Mouse (Mus musculus) limb, embryonic 14.5 days (tissue): ENCODE measurements around the gene Sdk1. TPM values are rescaled to one million over a fixed set of nuclear protein-coding genes. Genes with fewer than 3 reads are reported as not detected.

Experiments used
- ATAC-seq: fragments of 200-750 bp; cut with Nextera tagmentation; 2 replicates; pipeline ENCODE4 v1.8.0; 2017; ENCODE audit warnings: low read depth, moderate number of reproducible peaks, moderate TSS enrichment; ENCODE audit not compliant: low FRiP score
- DNase-seq: peaks from one replicate; pipeline ENCODE4 v3.0.0-alpha.2; 2015; ENCODE audit warnings: low spot score
- H3K27ac ChIP-seq: fragments of 300-500 bp; sonication (generic); replicated peaks from 2 replicates; pipeline ENCODE4 v1.5.1; 2014; ENCODE audit warnings: low read depth, mild to moderate bottlenecking, low read length, moderate library complexity, mixed read lengths
- H3K27me3 ChIP-seq: fragments of 300-500 bp; sonication (generic); 2 replicates; pipeline ENCODE4 v1.6.1; 2014; ENCODE audit warnings: low read length, mixed read lengths; ENCODE audit not compliant: control insufficient read depth, insufficient read depth
- H3K36me3 ChIP-seq: fragments of 300-500 bp; sonication (generic); 2 replicates; pipeline ENCODE4 v1.6.1; 2014; ENCODE audit warnings: mild to moderate bottlenecking, low read length, moderate library complexity, mixed read lengths; ENCODE audit not compliant: control insufficient read depth, insufficient read depth
- H3K4me1 ChIP-seq: fragments of 300-500 bp; sonication (generic); 2 replicates; pipeline ENCODE4 v1.6.1; 2014; ENCODE audit warnings: antibody characterized with exemption, low read length, mixed read lengths; ENCODE audit not compliant: control insufficient read depth, insufficient read depth
- H3K4me2 ChIP-seq: fragments of 300-500 bp; sonication (generic); replicated peaks from 2 replicates; pipeline ENCODE4 v1.6.1; 2014; ENCODE audit warnings: low read depth, mild to moderate bottlenecking, low read length, moderate library complexity; ENCODE audit not compliant: severe bottlenecking
- H3K4me3 ChIP-seq: fragments of 300-500 bp; sonication (generic); replicated peaks from 2 replicates; pipeline ENCODE4 v1.5.1; 2014; ENCODE audit warnings: low read length
- H3K9ac ChIP-seq: fragments of 300-500 bp; sonication (generic); 2 replicates; pipeline ENCODE4 v1.6.1; 2014; ENCODE audit warnings: mild to moderate bottlenecking, low read depth, low read length, moderate library complexity; ENCODE audit not compliant: severe bottlenecking
- H3K9me3 ChIP-seq: fragments of 300-500 bp; sonication (generic); 2 replicates; pipeline ENCODE4 v1.6.1; 2016; ENCODE audit warnings: low read length; ENCODE audit not compliant: control insufficient read depth
- POLR2A ChIP-seq: fragments of 200-500 bp; IDR thresholded peaks from 2 replicates; pipeline ENCODE4 v1.8.0; 2012; ENCODE audit warnings: inconsistent platforms, mild to moderate bottlenecking, moderate library complexity, borderline replicate concordance; ENCODE audit not compliant: insufficient read depth, insufficient read length; ENCODE audit errors: extremely low read depth
- WGBS: fragments of 180-500 bp; shearing (Covaris S2); extraction: QIAGEN DNeasy Blood & Tissue Kit; methylation state at CpG from one replicate; pipeline ENCODE4 v1.1.7; 2014; 5-methylcytosine and 5-hydroxymethylcytosine counted together
- polyA plus RNA-seq, 2 experiments: library from polyadenylated mRNA; depleted of rRNA in 1 of 2; stranded (reverse) in 1 of 2; unstranded in 1 of 2; fragments of >200 nt; fragmentation: Nextera tagmentation in 1 of 2; extraction: Ambion mirVana in 1 of 2; gene quantifications; 2 replicates each; pipeline versions ENCODE4 v1.2.1 to v1.2.3; 2012 to 2014

Gene Sdk1
- polyA plus RNA-seq, 2 experiments = 2.8 to 7.2 TPM

GRCm38 (mm10) chr5:142010189-142010588, 768.9 kb downstream of the Sdk1 start:
- Histone ChIP-seq H3K4me2 (no peak overlapping the region), H3K4me1 (peaks cover 10% of the 10 kb centered on the region), H3K27me3 (no peaks in the 10 kb centered on the region), H3K27ac (no peak overlapping the region), H3K36me3 (no peaks in the 10 kb centered on the region), H3K9ac (0 out of 2 replicates have a peak overlapping the region, but pooled peaks have one; percentile 16), H3K9me3 (0 out of 2 replicates have a peak, but pooled peaks cover 6% of the 10 kb centered on the region), H3K4me3 (no peak overlapping the region)
- 12% methylated on average over 2 of the region's 3 CpGs for WGBS
- DNase-seq (no peak), ATAC-seq (no peak)
- no peak for TF ChIP-seq POLR2A

GRCm38 (mm10) chr5:142017001-142017400, 775.7 kb downstream of the Sdk1 start:
- H3K4me1 ChIP-seq = no peaks in the 10 kb centered on the region
- no peak overlapping the region for H3K4me2 ChIP-seq
- no peaks in the 10 kb centered on the region for H3K36me3 ChIP-seq
- no peak overlapping the region for H3K4me3 ChIP-seq
- WGBS = 86% methylated on average over 7 of the region's 7 CpGs
- no peaks in the 10 kb centered on the region for H3K27me3 ChIP-seq
- no peak overlapping the region for H3K27ac ChIP-seq
- H3K9me3 ChIP-seq = no peaks in the 10 kb centered on the region
- DNase-seq (no peak), ATAC-seq (no peak)
- H3K9ac ChIP-seq = no peak overlapping the region
- no peak for TF ChIP-seq POLR2A

DNA sequence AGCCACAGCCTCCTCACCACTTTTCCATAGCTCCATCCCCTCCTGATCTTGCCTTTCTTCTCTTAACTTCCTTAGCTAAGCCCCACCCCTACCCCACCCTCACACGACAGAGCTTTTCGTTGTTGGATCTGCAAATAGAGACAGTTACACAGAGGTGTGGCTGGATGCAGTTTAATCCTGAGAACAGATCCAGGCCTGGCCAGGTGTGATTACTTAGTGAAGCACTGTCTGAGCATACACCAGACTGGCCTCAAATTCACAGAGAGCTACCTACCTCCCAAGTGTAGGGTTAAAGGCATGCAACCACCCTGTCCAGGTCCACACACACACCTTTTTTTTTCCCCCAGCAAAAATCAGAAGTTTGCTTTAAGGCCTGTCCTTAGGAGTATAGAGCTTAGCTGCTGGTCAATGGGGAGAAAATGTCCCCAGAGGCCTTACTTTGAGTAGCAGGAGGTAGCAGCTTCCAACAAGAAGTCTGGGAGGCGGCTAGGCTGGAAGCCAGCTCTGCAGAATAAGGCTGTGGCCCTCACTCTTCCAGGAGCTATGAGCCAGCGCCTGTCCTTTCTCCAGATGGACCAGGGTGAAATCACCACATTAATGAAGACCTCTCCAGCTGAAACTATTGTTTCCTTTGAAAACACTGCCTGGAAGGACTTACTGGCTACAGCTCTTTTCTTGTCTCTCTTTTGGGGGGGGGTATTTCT, 781.7 kb downstream of the Sdk1 start:
- Histone ChIP-seq H3K4me2 (no peak overlapping the region), H3K4me3 (no peak overlapping the region), H3K9me3 (no peaks in the 10 kb centered on the region), H3K36me3 (no peaks in the 10 kb centered on the region), H3K27ac (no peak overlapping the region), H3K27me3 (no peaks in the 10 kb centered on the region), H3K4me1 (peaks cover 12% of the 10 kb centered on the region), H3K9ac (no peak overlapping the region)
- TF ChIP-seq POLR2A = no peak
- ATAC-seq (no peak), DNase-seq (no peak)
- 61% methylated on average over 4 of the region's 4 CpGs for WGBS

GRCm38 (mm10) chr5:142024448-142024847, 783.2 kb downstream of the Sdk1 start:
- Histone ChIP-seq H3K9ac (no peak overlapping the region), H3K36me3 (no peaks in the 10 kb centered on the region), H3K4me3 (no peak overlapping the region), H3K27ac (no peak overlapping the region), H3K27me3 (no peaks in the 10 kb centered on the region), H3K4me1 (peaks cover 12% of the 10 kb centered on the region), H3K4me2 (no peak overlapping the region), H3K9me3 (no peaks in the 10 kb centered on the region)
- WGBS = 8% methylated on average over 12 of the region's 12 CpGs
- peak; percentile 70 for DNase-seq
- peak; percentile 87 for ATAC-seq
- no peak for TF ChIP-seq POLR2A

DNA sequence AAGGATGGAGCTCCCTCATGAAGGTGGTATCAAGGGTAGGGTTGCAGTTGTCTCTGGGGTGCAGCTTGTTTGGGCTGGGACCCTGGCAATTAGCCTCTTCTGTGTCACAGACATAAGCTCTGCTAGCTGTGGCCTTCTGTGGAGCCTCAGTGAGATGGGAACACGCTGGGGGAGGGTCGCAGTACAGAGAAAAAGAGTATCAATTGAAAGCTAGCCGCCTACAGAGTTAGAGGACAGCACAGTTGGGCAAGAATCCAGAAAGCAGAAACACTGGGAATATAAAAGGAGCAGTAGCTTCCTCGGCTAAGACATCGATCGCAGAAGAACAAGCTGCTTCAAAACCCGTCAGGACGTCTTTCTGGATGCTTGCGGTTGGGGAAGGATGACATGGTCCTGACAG, 795.2 kb downstream of the Sdk1 start:
- no peaks in the 10 kb centered on the region for H3K27me3 ChIP-seq
- no peak for DNase-seq
- H3K9me3 ChIP-seq = no peaks in the 10 kb centered on the region
- TF ChIP-seq POLR2A = no peak
- H3K9ac ChIP-seq = no peak overlapping the region
- no peak overlapping the region for H3K4me3 ChIP-seq
- H3K4me1 ChIP-seq = peaks cover 9% of the 10 kb centered on the region
- ATAC-seq = no peak
- H3K36me3 ChIP-seq = no peaks in the 10 kb centered on the region
- 79% methylated on average over 9 of the region's 9 CpGs for WGBS
- no peak overlapping the region for H3K27ac ChIP-seq
- H3K4me2 ChIP-seq = no peak overlapping the region
